Mouse (Mus musculus) splenic B cell, adult 2 months (primary cell): Measurements from ENCODE around the gene Ttc19.
"Not testable (repeated sequence)": the region's sequence is repeated elsewhere in the genome, so short reads cannot be mapped to it uniquely, and the experiment has no call there.

ENCODE experiments used
- DNase-seq: peaks from one replicate; pipeline ENCODE4 v3.0.0-alpha.2; 2011; ENCODE audit warnings: low read depth, low spot score
- H3K27me3 ChIP-seq: 2 replicates; pipeline ENCODE4 v1.6.1; 2012; ENCODE audit warnings: mild to moderate bottlenecking, low read length, moderate library complexity, mixed read lengths; ENCODE audit not compliant: control insufficient read depth, poor library complexity, insufficient read depth, severe bottlenecking
- H3K36me3 ChIP-seq: 2 replicates; pipeline ENCODE4 v1.6.1; 2012; ENCODE audit warnings: mild to moderate bottlenecking, low read length, moderate library complexity, mixed read lengths; ENCODE audit not compliant: control insufficient read depth, poor library complexity, insufficient read depth, severe bottlenecking

Ttc19 gene

DNA sequence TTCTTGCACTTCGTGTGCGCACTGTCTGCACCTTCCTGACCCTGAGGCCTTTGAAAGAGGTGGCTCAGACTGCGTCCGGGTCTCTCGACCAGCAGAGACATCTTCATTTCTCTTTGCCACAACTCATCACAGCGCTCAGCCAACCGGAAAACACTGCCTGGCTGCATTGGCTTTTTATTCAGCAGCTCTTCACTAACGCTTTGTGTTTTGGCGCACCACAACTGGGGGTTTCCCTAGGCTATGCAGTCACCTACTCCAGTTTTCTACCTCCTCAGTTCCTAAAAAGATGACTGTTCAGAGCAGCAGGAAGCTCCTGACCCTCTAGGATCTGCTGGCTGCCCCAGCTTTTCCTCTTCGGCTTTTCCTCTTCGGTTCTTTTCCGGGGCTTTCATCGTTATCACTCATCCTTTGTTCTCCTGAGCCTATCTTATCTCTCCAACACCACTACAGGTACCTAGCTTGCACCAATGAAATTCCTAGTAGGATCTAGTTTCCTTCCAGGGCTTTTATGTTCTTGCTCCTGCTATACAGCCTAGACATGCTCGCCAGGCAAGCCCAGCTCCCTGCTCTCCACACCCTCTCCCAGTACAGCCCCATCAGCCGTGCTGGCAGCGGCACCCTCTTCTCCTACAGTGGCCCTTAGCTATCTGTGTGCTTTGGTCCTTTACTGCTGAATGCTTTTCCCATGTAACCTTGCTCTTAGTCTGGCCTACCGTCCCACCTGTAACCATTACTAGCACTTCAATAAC, 14.6 kb upstream of the Ttc19 start:
- H3K27me3 ChIP-seq: no peaks in the 10 kb centered on the region
- no peaks in the 10 kb centered on the region for H3K36me3 ChIP-seq
- no peak for DNase-seq

DNA sequence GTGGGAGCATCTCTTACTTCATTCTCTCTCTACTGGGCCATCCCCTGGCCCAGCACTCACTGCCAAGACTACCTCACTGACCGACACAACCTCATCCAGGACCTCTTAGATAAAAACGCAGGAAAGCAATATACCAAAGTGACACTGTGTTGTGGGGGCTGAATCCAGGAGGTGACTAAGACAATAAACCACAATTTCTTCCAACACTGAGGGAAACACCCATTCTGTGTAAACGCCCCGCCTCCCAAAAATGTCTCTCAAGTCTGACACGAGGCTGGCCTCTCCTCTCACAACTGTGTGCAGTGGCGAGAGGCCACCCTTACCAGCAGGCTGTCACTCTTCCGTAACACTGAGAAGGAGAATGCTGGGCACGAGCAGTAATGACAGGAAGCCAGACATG, 12.9 kb upstream of the Ttc19 start:
- DNase-seq: no peak
- H3K27me3 ChIP-seq: no peaks in the 10 kb centered on the region
- H3K36me3 ChIP-seq: no peaks in the 10 kb centered on the region

GRCm38 (mm10) chr11:62269097-62269496, 12.2 kb upstream of the Ttc19 start:
- H3K27me3 ChIP-seq: no peaks in the 10 kb centered on the region
- H3K36me3 ChIP-seq: no peaks in the 10 kb centered on the region
- DNase-seq: no peak

DNA sequence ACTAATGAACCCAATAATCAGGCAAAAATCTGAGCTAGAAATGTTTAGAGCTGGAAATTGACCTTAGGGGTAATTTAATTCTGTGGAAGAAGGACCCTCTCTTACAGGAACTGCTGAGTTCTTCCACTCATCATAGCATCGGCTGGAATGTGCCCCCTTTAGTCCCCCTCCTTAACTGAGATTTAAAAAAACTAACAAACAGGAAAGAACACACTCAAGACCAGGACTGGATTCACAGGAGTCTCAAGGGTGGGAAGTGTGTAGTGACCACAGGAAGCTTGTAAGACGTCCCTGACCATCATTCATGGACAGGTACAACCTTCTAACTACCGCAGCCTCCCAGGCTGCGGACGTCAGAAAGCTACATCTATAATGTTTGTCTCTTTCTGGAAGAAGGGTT, 10.4 kb upstream of the Ttc19 start:
- no peaks in the 10 kb centered on the region for H3K27me3 ChIP-seq

GRCm38 (mm10) chr11:62277086-62277485, 4.2 kb upstream of the Ttc19 start:
- no peak for DNase-seq
- Histone ChIP-seq H3K27me3 (no peaks in the 10 kb centered on the region), H3K36me3 (no peaks in the 10 kb centered on the region)

More for the DNA sequence above, 10.4 kb upstream of the Ttc19 start:
- H3K36me3 ChIP-seq: no peaks in the 10 kb centered on the region
- no peak for DNase-seq

- peak; percentile 65 for DNase-seq
- no peaks in the 10 kb centered on the region for H3K27me3 ChIP-seq
- H3K36me3 ChIP-seq: no peaks in the 10 kb centered on the region
Observed at GRCm38 (mm10) chr11:62278027-62278426, 3.2 kb upstream of the Ttc19 start.

- H3K36me3 ChIP-seq: peaks cover 4% of the 10 kb centered on the region; the same call in 1 of the 2 replicates
- no peak for DNase-seq
- no peaks in the 10 kb centered on the region for H3K27me3 ChIP-seq
Observed at GRCm38 (mm10) chr11:62281601-62281997, 326 bp downstream of the Ttc19 start.

GRCm38 (mm10) chr11:62284020-62284419, 2.7 kb downstream of the Ttc19 start:
- DNase-seq, H3K36me3 ChIP-seq, H3K27me3 ChIP-seq: not testable (repeated sequence)

GRCm38 (mm10) chr11:62285020-62285419, 3.7 kb downstream of the Ttc19 start:
- Histone ChIP-seq H3K36me3 (peaks cover 4% of the 10 kb centered on the region), H3K27me3 (no peaks in the 10 kb centered on the region)

DNA sequence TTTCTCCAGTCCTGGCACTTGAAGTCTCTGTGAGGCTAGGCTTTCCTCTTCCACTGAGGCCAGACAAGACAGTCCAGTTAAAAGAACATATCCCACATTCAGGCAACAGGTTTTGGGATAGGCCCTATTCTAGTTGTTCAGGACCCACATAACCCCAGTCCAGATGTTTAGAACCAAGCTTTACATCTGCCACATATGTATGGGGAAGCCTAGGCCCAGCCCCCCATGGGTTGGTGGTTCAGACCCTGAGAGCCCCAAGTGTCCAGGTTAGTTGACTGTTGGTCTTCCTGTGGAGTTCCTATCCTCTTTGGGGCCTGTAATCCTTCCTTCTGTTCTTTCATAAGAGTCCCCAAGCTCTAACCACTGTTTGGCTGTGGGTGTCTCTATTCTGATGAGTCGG, 6.4 kb downstream of the Ttc19 start:
- Histone ChIP-seq H3K36me3 (peaks cover 4% of the 10 kb centered on the region), H3K27me3 (no peaks in the 10 kb centered on the region)
- DNase-seq: no peak

More at GRCm38 (mm10) chr11:62285020-62285419, 3.7 kb downstream of the Ttc19 start:
- DNase-seq: no peak

GRCm38 (mm10) chr11:62294121-62294520, 12.8 kb downstream of the Ttc19 start:
- Histone ChIP-seq H3K36me3 (no peaks in the 10 kb centered on the region; the same call in 1 of the 2 replicates), H3K27me3 (no peaks in the 10 kb centered on the region)
- DNase-seq: no peak

GRCm38 (mm10) chr11:62298883-62299282, 17.6 kb downstream of the Ttc19 start:
- Histone ChIP-seq H3K27me3 (no peaks in the 10 kb centered on the region), H3K36me3 (no peaks in the 10 kb centered on the region; the same call in 1 of the 2 replicates)
- DNase-seq: no peak

DNA sequence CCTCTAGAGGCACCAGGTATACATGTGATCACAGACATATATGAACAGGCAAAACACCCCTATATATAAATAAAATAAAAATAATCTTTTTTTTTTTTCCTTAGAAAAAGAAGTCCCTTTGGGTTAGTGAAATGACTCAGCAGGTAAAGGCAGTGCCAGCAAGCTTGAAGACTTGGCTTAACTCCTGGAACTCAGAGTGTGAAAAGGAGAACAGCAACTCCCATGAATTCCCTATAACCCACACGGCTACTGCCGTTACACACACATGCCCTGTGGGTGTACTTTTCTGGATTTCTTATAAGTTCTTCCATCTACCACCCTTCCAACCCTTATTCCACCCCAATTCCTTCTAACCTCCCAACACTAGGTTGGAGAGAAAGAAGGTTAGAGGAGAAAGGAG, 24.6 kb downstream of the Ttc19 start:
- no peaks in the 10 kb centered on the region for H3K27me3 ChIP-seq
- H3K36me3 ChIP-seq: peaks cover 11% of the 10 kb centered on the region
- no peak for DNase-seq

GRCm38 (mm10) chr11:62309296-62309695, 28.0 kb downstream of the Ttc19 start:
- no peaks in the 10 kb centered on the region for H3K27me3 ChIP-seq
- DNase-seq: no peak
- peaks cover 17% of the 10 kb centered on the region for H3K36me3 ChIP-seq

DNA sequence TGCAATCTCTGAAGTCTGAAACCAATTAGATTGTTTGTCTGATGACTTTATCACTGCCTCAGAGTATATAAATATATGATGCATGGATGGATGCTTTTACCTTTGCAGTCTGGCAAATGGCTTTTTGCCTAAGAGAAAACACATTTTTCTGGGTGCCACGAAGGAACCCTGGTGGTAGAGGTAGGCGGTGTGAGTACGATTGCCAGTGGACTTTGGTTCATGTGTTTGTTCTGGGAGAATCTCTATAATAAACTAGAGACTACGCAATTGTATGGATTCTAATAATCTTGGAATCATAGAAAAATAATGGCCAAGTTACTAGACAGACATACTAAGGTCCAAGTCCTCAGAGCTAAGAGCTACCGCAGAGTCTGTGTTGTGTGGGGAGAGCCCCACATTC, 33.7 kb downstream of the Ttc19 start:
- Histone ChIP-seq H3K27me3 (no peaks in the 10 kb centered on the region), H3K36me3 (peaks cover 16% of the 10 kb centered on the region)
- no peak for DNase-seq

DNA sequence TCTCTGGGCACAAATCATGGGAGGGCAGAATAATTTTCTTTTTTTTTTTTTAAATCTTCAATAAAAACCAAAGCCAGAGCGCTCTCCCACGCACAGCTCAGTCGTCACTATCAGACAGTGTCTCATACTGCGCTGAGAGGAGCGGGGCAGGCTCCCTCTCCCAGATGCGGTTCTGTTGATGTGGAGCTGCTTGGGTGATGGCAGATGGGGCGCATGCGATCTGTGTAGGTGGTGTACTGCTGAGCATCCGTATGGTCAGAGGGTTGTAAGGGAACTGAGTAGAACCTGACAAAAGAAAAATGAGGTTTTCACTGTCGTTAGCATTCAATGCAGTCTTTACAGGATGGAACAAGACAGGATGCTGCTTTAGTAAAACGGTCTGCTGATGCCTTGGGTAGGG, 36.5 kb downstream of the Ttc19 start:
- Histone ChIP-seq H3K27me3 (no peaks in the 10 kb centered on the region), H3K36me3 (peaks cover 29% of the 10 kb centered on the region)
- DNase-seq: no peak
